Mouse (Mus musculus): ENCODE measurements around the gene Gm973.

DNA sequence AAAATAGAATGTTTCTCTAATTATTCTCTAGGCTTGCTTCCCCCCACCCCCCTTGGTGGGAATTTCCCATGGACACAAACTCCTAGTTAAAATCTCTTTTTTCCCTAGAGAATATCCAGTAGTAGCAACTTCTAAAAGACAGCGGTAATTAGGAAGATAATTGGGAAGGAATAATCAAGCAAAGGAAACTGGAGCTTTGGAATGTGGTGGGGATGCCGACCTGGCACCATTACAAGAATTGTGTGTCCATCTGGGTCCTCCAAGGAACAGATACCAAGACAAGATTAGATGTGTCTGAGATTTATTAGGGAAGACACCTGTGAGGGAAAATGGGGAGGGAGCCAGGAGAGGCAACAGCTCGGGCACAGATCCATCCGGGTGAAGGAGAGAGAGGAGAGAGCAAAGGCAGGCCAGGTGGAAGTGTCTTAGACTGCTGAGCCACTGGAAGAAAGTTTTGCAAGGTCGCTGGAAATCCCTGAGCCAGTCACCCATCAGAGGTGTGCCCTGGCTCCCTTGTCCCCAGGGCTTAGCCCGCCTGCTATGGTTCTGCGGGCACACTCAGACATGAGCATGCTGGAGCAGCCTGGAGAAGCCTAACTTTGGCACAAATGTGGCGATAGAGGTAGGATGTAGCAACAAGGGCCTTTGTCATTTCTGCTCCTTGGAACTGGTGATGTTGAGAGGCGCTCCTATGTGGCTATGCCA is 4.3 kb upstream of the Gm973 start:
- TF ChIP-seq CTCF (IDR thresholded peaks at IDR 0.05; ENCODE audit: borderline replicate concordance, extremely low read depth, insufficient read depth, insufficient read length), result no peak
- no peak for TF ChIP-seq POLR2A (IDR thresholded peaks at IDR 0.05; ENCODE audit: borderline replicate concordance, extremely low read depth, insufficient read depth, insufficient read length, poor library complexity, severe bottlenecking)

All from brain, embryonic 14.5 days (tissue).